Mouse (Mus musculus): ENCODE measurements around the gene Sohlh1.

DNA sequence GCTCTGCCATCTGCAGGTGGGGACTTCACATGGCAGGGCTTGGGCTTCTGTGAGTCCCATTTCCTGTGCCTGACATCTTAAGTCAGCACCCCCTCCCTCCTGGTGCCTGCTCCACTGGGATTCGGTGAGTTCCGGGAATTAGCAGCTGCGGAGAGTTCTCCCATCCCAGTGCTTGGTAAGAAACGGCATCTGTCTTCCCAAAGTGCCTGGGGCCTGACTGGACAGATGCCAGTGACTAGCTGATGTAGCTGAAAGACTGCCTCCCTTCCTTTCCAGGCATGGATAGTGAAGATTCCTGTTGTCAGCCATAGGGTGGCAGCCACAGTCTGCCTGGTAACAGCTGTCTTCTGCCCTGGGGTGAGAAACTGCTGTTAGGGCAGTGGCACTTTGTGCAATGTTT lies 18.4 kb upstream of the Sohlh1 start:
- TF ChIP-seq CTCF (IDR thresholded peaks at IDR 0.05; ENCODE audit: insufficient read depth, low read length): no peak
- TF ChIP-seq POLR2A (IDR thresholded peaks at IDR 0.05; ENCODE audit: borderline replicate concordance, extremely low read depth, low read depth, low read length): no peak

Data from lung, adult 2 months (tissue).